Mouse (Mus musculus): ENCODE results near the gene Crip1. TPM values are rescaled to one million over a fixed set of nuclear protein-coding genes. Genes with fewer than 3 reads are reported as not detected.
A peak's percentile ranks its signal among the peaks of the same experiment; 100 is the strongest.

Gene Crip1
- total RNA-seq, 1 experiment from 2014 or later, result 28.9 TPM

DNA sequence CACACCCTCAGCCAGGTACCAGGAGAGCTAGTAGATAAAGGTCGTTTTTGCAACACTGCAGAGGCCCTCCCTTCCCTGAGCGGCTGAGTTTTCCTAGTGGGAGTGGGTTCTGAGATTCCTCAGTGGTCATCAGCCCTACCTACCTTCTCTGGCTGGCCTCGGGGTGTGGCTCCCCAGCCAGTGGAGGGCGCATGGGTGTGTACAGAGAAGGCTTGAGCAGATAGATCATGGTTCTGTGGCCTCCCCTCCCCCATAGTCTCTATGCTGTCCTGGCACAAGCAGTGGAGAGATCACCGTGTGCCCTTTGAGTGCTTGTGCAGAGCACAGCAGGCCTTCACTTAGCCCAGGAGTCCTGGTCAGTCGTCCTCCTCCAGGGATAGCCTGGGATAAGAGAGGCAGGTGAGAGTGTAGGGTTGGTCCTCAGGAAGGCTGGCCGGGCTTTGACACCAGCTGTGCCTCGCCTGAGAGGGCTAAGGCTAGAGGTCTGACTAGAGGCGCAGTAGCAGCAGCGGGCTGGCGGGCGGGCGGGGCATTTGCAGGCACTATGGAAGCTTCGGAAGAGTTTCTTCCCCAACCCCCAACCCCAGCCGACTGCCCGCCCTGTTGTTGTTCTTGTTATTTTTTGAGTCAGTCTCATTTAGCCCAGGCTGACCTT lies 2.4 kb downstream of the Crip1 start:
- DNase-seq, result no peak

DNA sequence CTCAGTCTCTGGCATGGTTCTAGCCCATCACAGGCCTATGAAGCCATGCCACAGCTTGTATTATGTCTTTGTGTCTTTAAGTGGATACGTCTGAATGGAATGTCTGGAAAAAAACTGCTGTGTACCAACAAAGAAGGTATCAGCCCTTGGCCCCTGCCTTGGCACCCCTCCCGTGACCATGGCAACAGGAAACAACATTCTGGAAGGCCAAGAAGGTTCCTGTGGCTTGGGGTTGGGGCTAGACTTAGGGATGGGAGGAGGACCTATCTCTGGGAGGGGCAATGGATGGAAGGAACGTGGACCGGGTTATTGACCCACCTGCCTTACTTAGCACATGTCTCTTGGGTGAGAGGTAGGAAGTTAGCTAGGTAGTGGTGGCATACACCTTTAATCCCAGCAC lies 3.2 kb downstream of the Crip1 start:
- DNase-seq, result no peak

DNA sequence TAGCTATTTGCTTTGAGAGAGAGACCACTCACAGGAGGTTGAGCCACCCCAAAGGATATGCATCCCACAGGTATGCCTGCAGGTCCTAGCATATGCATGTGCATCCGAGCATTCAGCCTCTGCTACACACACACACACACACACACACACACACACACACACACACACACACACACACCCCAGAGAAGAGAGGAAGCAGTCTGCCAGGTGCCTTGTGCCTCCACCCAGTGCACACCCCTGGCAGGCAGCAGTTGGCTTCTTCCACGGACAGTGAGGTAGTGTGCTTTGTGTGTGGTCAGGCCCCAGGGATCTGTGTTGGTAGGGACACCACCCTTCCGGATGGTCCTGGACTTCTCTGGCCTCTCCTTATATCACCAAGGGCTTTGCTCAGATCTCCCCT lies 3.8 kb downstream of the Crip1 start:
- DNase-seq, result no peak

DNA sequence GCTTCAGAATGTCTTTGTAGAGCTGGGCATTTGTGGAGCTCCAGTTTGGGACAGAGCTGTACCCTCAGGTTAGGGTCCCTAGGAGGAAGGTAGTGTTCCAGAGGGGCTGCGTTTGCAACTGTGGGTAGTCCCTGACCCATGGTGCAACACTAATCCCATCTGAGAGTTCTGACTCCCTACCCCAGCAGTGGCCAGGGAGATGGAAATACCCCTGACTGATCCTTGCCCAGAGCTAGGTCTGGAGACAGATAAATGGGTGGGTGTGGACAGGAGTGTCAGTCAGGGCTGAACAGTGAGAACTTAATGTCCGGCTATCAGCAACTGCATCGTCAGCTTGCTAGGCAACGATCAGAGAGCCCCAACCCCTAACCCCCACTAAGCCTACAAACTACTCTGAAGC lies 4.5 kb downstream of the Crip1 start:
- no peak for DNase-seq

DNA sequence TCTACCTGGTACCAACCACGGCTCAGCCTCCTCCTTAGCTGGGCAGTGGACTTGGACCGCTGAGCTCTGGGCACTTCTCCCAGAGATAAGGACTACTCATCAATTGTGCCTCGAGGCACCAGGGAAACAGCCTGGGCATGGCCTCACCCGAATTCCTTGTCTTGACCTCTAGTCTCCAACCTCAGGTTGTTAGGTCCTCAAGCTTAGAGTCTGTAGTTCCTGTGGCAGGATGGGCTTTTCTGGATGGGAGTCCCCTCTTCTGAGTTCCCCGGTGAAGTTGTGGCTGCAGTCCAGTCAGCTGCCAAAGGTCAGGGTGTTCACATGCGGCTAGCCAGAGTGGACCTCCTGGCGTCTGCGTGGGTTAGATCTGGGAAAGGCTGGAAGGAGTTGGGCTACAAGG lies 4.9 kb downstream of the Crip1 start:
- DNase-seq, result no peak

DNA sequence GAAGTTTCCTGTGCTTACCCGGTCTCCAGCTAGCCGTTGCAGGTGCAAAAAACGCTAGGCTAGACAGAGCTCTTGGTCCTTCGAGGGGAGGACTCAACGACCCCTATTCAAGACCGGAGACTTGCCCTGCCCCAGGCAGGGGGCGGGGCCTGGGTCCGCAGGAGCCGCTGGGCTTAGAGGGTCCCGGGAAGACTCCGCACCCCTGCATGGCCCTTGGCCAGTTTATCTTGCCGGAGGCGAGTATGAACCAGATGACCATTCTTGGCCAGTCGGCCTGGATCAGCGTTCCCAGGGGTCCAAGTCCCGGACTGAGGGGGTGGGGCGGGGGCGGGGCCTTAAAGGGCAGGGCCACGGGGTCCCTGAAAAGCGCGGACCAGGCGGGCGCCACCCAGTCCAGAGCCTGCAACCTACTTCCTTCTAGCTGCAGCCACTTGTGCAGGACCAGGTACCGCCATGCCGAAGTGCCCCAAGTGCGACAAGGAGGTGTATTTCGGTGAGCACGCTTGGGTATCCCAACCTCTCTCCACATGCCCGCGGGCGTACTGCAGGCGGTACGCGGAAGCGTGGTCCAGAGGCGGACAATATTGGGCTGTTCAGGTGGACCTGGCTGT lies 5.7 kb downstream of the Crip1 start:
- no peak for DNase-seq

DNA sequence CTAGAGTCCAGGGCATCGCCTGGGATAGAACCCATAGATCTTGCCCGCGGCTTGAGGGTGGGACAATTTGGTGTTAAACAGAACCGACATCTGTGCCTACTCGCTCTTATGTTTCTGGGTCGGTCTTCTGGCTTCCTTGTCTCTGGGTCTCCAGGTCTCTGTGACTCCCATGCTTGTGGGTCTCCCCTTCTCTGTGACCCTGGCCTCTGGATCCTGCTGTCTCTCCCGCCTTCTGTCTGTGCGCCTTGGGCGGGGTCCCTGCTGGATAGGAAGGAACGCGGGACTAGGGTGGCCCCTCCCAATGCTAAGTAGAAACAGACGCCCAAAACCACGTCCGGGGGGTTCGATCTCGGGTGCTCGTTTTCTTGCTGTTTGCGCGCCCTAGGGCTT lies 6.2 kb downstream of the Crip1 start:
- no peak for DNase-seq

DNA sequence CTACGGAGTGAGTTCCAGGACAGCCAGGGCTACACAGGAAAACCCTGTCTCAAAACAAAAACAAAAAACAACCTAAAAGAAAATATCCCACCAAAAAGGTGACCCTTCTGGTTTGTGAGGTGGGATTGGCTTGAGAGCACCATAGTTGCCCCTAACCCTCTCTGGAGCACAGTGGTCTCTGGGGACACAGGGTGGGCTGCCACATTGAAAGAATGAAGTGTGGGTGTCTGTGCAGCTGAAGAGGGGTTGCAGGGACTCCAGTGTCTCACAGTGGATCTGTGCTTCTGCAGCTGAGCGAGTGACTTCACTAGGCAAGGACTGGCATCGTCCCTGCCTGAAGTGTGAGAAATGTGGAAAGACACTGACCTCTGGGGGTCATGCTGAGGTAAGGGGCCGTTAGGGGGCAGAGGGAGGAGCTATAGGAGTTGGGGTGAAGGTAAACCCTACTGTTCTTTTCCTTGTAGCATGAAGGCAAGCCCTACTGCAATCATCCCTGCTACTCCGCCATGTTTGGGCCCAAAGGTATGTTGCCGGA lies 6.9 kb downstream of the Crip1 start:
- DNase-seq, result no peak

DNA sequence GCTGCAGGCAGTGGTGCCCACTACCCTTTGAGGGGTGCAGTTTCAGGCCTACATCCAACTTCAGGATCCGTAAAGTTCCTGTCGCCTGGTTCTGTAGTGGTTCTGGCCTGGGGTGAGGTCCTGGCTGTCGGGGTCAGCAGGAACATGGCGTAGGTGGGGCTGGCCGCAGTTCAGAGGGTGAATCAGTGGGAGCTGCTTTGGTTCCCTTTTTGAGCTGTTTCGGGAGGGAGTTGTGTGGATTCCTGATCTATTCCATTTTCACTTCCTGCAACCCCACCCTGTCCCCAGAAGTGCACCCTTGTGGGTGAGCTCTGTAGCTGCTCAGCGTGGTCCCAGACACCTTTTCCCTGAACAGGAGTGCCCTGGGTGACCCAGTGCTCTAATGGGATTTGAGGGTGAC lies 7.9 kb downstream of the Crip1 start:
- no peak for DNase-seq

DNA sequence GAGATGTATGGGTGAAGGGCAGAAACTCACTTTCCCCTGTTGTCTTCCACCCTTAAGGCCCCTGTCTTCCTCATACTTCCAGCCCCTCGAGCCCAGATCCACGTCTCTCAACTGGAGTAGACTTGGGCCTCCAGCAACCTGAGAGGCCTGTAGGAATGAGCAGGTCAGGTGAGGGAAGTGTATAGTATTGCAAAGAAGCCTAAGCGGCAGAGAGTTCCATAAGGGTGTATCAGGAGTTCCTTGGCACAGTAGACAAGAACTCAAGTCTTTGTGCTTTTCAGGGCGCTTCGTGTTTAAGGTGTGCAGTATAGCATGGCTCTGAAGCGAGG lies 8.6 kb downstream of the Crip1 start:
- DNase-seq, result no peak

DNA sequence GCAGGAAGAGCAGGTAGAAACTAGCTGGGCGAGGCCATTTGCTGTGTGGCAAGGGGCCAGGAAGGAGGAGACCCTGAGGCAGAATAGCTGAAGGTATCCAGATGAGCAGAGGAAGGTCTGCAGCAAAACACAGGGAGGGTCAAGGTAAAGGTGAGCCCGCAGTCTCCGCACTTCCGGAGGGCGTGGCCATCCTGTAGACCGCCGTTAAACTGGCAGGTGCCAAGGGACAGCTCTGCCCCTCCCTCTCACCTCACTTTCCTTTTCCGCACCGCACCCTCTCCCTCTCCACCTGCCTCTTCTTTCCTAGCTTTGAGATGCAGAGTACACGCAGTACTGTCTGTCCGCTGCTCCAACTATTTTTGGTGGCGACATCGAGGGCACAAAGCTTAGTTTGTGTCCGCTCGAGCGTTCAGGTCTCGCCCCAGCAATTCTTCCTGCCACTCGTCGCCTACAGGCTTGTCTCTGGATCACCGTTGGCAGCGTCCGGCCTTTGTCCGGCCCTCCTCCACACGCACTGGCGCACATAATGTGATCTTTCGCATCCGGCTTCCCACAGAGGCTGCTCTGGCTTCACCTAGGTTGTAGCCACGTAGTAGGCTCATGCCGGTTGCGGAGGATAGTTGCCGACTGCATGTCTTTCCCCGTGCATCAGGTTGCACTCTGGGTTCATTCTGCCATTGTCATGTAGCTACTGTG lies 9.1 kb downstream of the Crip1 start:
- peak; percentile 60 for DNase-seq

DNA sequence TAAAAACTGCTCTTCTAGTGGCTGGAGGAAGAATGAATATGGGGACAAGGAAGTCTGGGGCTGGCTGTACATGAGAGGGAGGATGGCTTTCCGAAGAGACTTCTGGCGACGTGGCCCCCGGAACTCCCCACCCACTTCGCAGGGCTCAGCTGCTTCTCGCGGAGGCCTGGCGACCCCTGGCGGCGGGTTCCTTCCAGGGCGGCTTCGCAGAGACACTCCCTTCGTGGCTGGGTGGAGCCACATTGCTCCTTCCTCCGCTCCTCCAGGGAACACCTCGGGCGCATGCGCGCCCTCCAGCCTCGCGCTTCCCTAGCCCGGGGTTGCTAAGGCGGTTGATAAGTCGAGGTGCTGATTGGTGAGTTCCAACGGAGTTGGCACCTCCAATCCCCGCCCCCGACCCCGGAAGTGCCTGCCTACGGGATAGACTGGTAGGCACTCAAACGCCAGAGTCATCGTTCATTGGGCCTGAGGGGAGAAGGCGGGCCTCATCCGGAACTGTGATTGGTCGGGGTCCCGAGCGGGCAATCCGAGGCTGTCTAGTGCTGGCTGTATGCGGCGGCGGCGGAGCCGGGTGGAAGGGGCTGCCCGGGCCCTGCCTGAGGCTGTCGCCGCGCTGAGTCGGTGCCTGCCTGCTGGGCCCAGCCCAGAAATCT lies 9.9 kb downstream of the Crip1 start, which contains the start of gene Tedc1:
Gene Tedc1 (plus strand): TSS at position 535 of the 653 bp plus-strand sequence.
- DNase-seq, result peak; percentile 100

DNA sequence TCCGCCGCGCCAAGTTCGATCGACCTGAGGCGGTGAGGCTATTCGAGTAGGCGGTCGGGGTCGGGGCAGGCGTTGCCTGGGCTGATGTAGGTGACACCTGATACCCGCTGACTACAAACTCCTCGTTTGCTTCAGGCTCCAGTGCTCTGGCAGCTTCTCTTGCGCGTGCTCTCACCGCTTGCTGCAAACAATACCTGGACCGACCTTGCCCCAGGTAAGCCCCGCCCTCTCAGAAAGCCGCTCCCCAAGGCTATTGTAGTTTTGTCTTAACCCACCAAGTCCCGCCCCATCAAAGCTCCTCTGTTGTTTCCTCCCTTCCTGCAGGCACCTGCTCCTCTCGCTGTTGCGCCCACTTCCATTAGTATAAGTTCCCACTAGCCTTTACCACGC lies 10.4 kb downstream of the Crip1 start:
- DNase-seq, result no peak

DNA sequence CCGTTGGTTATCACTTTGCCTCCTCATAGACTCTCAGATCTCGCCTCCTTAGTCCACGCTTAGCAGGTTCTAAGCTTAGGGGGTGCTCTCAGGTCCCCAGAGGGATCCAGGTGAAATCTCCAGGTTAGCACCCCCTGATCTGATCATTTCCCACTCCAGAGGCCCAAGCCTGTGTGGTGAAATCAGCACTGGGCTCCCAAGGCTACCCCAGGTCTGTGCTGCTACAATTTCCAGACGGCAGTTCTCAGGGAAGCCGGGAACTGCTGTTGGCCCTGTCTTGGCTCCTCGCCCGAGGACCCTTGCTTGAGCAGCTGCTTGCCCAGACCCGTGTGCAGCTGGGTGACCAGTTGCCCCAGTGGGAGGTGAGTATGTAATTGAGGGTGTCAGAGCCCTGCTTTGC lies 10.9 kb downstream of the Crip1 start:
- no peak for DNase-seq

DNA sequence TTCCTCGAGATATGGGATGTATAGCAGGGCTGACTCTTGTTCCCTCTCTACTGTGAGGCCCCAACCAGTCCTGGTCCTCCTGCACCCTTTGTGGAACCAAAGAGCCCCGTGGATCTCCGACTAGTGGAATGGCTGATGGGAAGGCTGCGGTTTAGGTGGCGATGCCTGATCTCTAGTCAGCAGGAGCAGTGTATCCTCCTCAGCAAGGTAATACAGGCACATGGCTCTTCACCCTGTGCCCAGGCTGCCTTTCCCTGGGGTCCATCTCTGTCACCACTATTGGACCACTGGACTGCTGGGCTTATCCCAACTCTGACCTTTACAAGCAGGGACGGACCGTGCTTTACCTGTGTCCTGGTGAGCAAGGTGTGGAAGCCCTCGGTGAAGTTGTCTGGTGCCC lies 11.4 kb downstream of the Crip1 start:
- no peak for DNase-seq

DNA sequence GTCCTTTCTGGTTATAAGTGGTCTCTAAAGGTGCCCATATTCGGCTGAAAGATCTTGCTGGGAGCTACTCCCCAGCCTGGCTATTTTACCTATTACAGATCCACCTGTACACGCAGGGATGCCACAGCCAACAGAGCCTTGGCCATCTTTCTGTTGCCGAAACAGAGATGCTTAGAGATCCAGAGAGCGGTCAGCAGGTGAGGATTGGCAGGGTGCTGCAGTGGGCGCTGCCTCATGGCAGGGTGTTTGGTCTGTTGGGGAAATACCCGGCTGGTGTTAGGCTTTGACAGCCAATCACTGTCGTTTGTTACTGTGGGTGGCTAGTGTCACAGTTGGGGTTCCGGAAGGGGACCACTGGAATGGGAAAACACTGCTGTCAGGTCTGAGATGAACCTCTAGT lies 11.9 kb downstream of the Crip1 start:
- DNase-seq, result no peak

DNA sequence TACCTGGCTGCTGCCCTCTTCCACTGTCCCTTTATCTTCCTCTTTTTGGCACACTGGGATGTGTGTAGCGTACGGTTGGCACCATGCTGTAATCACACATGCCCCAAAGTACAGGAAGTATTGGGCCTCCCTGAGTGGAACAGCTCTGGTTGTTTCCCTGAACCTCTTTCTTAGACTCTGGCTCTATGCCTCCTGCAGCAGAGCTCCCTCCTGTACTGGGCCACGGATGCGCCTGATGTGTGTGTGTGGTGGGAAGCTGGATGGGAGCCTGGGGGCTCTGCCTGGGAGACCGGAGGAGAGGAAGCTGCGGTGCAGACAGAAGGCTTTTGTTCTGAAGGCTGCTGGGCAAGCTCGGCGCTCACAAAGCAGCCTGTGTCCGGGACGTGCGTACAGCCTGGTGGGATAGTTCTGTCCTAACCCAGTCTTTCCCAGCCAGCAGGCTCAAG lies 17.5 kb downstream of the Crip1 start:
- DNase-seq, result no peak

DNA sequence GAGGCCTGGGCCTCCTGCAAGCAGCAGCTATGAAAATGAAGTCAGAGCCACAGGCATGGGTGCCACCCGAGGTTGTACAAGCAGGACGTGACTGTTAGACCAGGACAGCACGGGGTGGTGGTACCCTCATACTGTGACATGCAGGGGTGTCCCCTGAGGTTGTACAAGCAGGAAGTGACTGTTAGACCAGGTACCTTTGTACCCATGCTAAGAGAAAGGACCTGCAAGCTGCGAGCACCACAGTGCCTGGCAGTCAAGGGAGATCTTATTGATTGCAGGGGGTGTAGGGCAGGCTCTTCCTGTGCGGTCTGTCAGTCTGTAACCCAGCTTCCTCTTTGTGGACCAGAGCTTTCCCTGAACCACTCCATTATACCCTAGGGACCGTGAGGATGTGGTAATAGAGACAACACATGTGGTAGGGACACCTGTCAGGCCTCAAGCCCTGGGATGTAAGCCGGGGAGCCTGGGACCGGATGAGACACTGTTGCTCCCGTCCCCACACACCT lies 22.0 kb downstream of the Crip1 start:
- no peak for DNase-seq

DNA sequence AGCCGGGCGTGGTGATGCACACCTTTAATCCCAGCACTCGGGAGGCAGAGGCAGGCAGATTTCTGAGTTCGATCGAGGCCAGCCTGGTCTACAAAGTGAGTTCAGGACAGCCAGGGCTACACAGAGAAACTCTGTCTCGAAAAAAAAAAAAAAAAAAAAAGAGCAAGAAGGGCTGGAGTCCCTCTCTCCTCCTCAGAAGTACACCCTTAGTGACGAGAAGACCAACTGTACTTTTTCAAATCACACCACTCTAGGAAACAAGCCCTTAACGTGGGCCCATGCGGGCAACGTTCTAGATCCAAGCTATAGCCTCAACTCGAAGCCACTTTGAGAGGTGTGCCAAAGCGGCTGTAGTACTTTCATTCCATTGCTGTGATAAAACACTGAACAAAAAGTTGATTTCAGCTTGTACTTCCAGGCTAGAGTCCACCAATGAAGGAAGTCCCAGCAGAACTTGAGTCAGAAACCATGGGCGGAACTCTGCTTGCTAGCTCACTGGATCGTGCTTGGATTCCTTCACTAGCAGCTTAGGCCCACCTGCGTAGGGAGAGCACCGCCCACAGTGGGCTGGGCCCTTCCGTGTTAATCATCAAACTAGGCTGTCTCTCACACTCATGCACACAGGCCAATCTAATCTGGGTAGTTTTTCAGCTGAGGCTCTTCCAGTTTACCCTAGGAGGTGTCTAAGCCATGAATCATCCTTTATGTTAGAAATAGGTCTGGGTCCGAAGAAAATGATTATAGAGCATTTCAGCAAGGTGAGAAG lies 31.0 kb downstream of the Crip1 start:
- DNase-seq, result no peak

DNA sequence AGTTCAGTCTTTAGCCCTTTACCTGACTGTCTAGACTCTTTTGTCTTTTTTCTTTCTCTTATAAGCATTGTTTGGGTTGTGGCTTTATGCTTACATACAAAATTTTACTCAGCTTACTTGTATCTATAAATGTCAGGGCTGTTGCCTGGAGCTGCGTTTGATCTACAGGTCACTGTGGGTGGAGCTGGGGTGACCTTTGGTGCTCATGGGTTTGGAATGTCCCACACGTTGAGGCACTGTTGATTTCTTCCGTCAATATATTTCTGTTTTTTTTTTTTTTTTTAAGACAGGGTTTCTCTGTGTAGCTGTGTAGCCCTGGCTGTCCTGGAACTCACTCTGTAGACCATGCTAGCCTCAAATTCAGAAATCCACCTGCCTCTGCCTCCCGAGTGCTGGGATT lies 34.9 kb downstream of the Crip1 start:
- no peak for DNase-seq

DNA sequence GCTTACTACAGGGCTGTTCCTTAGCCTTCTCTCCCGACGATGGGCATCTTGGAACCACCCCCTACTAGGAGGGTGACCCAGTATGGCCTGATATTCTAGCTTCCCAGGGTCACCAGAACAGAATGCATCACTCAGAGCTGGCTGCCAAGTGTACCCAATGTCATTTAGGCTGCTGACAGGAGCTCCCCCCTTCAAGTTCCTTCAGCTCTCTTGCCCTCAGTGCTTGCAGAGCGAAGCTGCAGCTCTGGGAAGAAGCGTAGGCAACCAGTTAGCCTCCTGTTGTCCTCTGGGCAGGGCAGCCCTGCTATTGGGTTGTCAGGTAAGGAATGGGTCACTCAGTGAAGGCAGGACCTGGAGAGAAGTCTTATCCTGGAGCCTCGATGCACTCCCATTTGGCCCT lies 38.8 kb downstream of the Crip1 start:
- no peak for DNase-seq

Measured in adrenal gland, postnatal 25 days (tissue).